Mouse (Mus musculus) mouse trophoblast stem cell (cell line): ENCODE measurements around the gene D1Pas1.

Experiments
- in situ Hi-C, 2 experiments: fragments of 300-500 bp; cut with MseI, MboI; formaldehyde crosslinking; loops; 2 replicates in 1 of 2; 3 replicates in 1 of 2; pipeline ENCODE4 v1.15.1; 2025

D1Pas1 gene

GRCm38 (mm10) chr1:186986506-186986905 lies 19.3 kb downstream of the D1Pas1 start:
- in situ Hi-C loops = no loop called here

- in situ Hi-C loops = no loop called here
These were observed 21.1 kb downstream of the D1Pas1 start for GRCm38 (mm10) chr1:186988281-186988682.

GRCm38 (mm10) chr1:186988822-186989221 lies 21.6 kb downstream of the D1Pas1 start:
- in situ Hi-C loops = no loop called here

GRCm38 (mm10) chr1:186991473-186991872 lies 24.3 kb downstream of the D1Pas1 start:
- in situ Hi-C loops = no loop called here

DNA sequence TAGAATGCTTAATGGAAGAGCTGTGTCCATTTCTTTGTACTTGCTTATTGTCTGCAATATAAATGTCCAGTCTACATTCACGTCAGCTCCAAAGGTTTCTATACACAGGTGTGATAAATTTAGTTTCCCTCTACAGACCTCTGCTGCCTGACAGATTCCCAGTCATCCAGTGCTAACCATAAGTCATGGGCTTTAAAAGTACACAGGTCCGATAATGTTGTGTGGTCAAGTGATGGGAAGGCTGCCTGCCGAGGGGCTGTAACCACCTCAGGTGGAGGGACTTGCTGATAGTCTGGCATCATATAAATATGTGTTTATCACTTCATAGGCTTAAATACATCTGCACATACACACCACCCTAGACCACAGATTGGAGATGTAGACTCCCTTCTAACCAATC lies 24.9 kb downstream of the D1Pas1 start:
- in situ Hi-C loops = no loop called here

DNA sequence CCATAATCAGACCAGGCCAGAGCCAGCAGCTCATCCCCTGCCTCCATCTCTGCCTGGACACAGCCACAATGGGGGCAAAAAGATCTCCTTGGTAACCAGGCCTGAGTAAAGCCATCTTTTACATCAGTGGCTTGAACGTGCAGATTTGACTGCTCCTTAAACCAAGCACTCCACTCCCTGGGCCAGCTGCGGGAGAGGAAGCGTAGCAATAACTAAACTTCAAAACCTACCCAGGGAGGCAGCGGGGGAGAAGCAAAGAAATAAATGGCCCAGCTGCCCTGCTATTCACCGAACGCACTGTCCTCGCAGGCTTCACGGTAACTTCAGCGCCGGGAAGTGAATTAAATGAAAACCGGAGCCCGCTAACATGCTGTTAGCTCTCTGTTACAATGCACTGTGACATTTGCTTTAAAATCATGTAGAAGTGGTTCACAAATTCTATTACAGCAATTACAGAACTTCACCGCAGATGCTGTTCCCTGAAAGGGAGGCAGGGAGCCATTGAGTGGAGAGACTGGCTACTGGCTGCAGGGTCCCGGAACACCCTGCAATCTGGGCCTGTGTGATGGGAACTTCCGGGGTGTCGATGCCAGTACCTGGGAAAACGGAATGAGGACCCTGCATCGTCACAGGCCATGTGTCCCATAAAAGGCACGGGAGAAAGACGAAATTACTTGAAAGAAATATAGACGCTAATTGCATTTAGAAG lies 30.5 kb downstream of the D1Pas1 start:
- in situ Hi-C loops = no loop called here

- in situ Hi-C loops = no loop called here
These were observed 36.2 kb downstream of the D1Pas1 start for GRCm38 (mm10) chr1:187003441-187003861.

DNA sequence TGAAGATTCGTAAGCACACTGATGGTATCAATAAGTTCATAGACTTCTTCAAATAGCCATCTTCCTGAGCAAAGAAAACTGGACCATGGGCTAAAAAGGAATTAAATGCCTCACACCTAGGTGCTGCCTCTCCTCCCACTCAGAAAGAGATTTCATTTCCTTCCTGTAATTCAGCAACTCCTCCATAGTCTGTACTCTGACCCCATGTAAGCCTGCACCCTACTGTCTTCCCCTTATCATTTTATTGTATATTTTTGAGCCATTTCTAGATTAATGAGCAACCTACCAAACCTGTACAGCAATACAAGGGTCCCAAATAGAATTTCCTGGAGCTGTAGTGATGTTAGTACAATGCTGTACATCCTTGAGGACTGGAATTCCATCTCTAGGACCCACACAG lies 37.1 kb downstream of the D1Pas1 start:
- in situ Hi-C loops = no loop called here

DNA sequence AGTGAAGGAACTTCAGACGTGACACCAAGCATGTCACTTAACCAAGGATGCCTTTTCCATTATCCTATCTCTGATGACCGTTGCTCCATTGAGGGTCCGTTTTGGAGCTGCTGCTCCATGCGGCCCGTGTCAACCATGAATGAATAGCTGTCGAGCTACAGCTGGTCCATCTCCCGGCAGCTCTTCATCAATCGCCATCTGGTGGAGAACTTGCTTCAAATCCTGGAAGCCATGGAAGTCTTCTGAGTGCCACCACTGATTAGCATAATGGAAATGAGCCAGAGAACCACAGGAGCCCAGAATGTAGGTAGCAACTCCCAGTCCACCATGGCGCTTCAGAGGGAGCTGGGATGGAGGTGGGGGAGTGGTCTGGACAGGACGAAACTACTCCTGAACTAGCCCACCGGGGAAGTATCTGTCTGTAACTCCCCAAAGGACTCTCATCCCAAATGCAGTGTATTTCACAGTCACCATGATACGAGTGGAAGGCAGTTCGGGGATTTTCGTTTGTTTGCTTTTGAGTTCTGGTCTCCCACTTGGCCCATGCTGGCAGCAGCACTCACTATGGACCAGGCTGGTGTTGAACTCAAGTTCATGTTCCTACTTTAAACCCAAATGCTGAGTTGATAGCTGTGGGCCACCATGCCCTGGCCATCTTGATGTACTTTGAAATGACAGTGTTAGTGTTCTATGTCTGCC lies 39.2 kb downstream of the D1Pas1 start:
- in situ Hi-C loops = no loop called here

- in situ Hi-C loops = no loop called here
These were observed 41.0 kb downstream of the D1Pas1 start for GRCm38 (mm10) chr1:187008236-187008635.

- in situ Hi-C loops = no loop called here
These were observed 42.9 kb downstream of the D1Pas1 start for GRCm38 (mm10) chr1:187010071-187010470.

- in situ Hi-C loops = no loop called here
These were observed 44.4 kb downstream of the D1Pas1 start for GRCm38 (mm10) chr1:187011601-187012000.

- in situ Hi-C loops = no loop called here
These were observed 46.9 kb downstream of the D1Pas1 start for GRCm38 (mm10) chr1:187014141-187014540.

- in situ Hi-C loops = no loop called here
These were observed 48.5 kb downstream of the D1Pas1 start for GRCm38 (mm10) chr1:187015673-187016072.

- in situ Hi-C loops = no loop called here
These were observed 48.9 kb downstream of the D1Pas1 start for GRCm38 (mm10) chr1:187016116-187016515.

DNA sequence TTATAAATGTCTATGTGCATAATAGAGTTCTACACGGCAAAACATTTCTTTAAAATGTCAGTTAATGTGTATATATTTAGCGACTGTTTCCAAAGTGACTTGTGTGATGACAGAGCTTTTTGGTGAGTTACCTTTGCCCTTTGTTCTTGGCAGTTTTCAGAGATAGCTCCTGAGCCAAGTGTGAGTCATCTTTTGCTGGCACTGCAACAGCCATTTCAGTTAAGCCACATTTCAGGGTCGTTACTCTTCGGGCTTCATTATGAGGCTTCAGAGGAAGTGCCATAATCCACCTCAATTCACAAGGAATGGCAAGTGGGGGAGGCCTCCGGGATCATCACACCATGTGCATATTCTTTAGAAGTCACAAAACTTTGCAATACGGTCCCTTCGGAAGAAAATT lies 52.8 kb downstream of the D1Pas1 start:
- in situ Hi-C loops = no loop called here
